Mouse (Mus musculus) limb, embryonic 15.5 days (tissue): Measurements from ENCODE around the gene Trim44. TPM values are rescaled to one million over a fixed set of nuclear protein-coding genes. Genes with fewer than 3 reads are reported as not detected.

Source experiments
- ATAC-seq: fragments of 200-750 bp; cut with Nextera tagmentation; 2 replicates; pipeline ENCODE4 v1.8.0; 2017; ENCODE audit warnings: low read depth, moderate TSS enrichment; ENCODE audit not compliant: insufficient number of reproducible peaks, low FRiP score, low TSS enrichment
- H3K27ac ChIP-seq: fragments of 300-500 bp; sonication (generic); 2 replicates; pipeline ENCODE4 v1.5.1; 2015; ENCODE audit warnings: moderate library complexity, mild to moderate bottlenecking, inconsistent platforms
- H3K27me3 ChIP-seq: fragments of 300-500 bp; sonication (generic); 2 replicates; pipeline ENCODE4 v1.6.1; 2015; ENCODE audit warnings: inconsistent platforms
- H3K36me3 ChIP-seq: fragments of 300-500 bp; sonication (generic); 2 replicates; pipeline ENCODE4 v1.6.1; 2015; ENCODE audit warnings: inconsistent platforms
- H3K4me1 ChIP-seq: fragments of 300-500 bp; sonication (generic); 2 replicates; pipeline ENCODE4 v1.6.1; 2015; ENCODE audit warnings: inconsistent platforms
- H3K4me2 ChIP-seq: fragments of 300-500 bp; sonication (generic); 2 replicates; pipeline ENCODE4 v1.6.1; 2015; ENCODE audit warnings: mild to moderate bottlenecking, inconsistent platforms
- H3K4me3 ChIP-seq: fragments of 300-500 bp; sonication (generic); 2 replicates; pipeline ENCODE4 v1.5.1; 2015; ENCODE audit warnings: mild to moderate bottlenecking, inconsistent platforms
- H3K9ac ChIP-seq: fragments of 300-500 bp; sonication (generic); 2 replicates; pipeline ENCODE4 v1.6.1; 2015; ENCODE audit warnings: inconsistent platforms
- H3K9me3 ChIP-seq: fragments of 300-500 bp; sonication (generic); 2 replicates; pipeline ENCODE4 v1.6.1; 2016; ENCODE audit warnings: inconsistent platforms
- WGBS: fragments of 180-500 bp; shearing (Covaris S2); methylation state at CpG from one replicate; pipeline ENCODE4 v1.1.7; 2015; 5-methylcytosine and 5-hydroxymethylcytosine counted together
- polyA plus RNA-seq: library from polyadenylated mRNA; unstranded; fragments of >200 nt; fragmentation: Nextera tagmentation; extraction: Ambion mirVana; gene quantifications from 2 replicates; pipeline ENCODE4 v1.2.1, GENCODE M21; 2015

Gene Trim44
- 21.8 and 27.7 TPM in 2 replicates for polyA plus RNA-seq

DNA sequence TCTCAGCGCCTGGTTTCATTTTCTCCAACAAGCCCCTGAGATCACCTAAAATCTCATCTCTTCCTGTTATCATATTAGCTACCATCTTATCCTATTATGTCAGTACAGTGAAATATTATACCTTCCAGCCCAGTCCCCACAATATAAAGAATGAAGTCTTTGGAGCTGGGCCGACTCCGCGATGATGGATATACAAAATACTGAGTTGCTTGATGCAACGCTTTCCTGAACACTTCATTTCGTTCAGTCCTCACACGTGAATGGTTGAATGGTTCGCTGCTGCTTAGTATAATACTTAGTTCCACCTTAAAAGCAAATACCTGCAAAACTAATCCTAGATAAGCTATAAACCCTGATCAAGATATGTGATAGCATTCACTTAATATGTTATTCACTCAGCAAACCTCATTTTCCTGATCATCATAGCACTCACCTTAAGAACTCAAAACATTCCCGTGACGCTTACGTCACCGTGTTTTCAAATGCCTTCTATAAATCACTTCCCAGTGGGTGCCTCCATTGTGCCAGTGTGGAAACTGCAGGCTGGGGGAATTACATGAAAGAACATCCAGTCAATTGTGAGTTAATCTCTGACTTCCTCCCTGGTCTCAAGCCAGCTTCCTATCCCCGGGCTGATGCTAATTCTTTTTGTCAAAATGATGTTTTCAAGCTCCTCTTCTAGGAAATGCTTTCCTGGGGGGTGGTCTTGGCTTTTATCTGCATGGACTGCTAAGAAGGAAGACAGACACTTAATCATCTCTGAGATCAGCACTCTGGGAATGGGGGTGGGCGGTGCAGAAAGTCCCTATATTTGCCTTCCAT, at the start of gene Trim44:
Gene Trim44 (minus strand): TSS at position 466 of the 822 bp plus-strand sequence.
- Histone ChIP-seq H3K4me2 (no peak within 1 kb of the TSS), H3K4me3 (no peak within 1 kb of the TSS), H3K36me3 (no peaks in the 10 kb centered on the region), H3K27me3 (no peaks in the 10 kb centered on the region), H3K27ac (no peak within 1 kb of the TSS), H3K4me1 (0 out of 2 replicates have a peak, but pooled peaks cover 6% of the 10 kb centered on the region), H3K9ac (no peak within 1 kb of the TSS), H3K9me3 (no peaks in the 10 kb centered on the region)
- ATAC-seq = no peak
- 24% methylated on average over 14 of the region's 14 CpGs for WGBS

DNA sequence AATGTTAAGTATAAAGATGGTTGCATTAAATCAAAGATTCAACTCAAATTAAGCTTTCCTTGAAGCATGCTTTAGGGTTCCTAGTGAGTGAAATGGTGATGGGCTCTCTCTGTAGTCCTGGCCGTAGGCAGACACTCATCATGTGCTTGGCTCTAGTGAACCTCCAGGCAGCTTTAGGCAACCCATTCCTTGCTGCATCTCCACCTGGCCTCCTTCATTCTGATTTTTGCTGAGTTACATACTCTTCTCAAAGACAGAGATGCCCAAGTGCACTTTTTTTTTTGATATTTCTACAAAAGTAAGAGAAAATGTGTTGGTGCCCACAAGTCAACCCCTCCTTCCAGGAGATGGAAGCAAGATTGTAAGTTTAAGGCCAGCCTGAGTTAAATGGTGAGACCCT, 47.5 kb upstream of the Trim44 start:
- H3K27me3 ChIP-seq = peaks cover 7% of the 10 kb centered on the region; the same call in 1 of the 2 replicates
- WGBS = 83% methylated on average over 1 of the region's 1 CpGs
- H3K4me1 ChIP-seq = peaks cover 20% of the 10 kb centered on the region
- H3K36me3 ChIP-seq = no peaks in the 10 kb centered on the region
- H3K27ac ChIP-seq = no peak overlapping the region
- H3K9ac ChIP-seq = no peak overlapping the region
- no peaks in the 10 kb centered on the region for H3K9me3 ChIP-seq
- H3K4me3 ChIP-seq = no peak overlapping the region
- H3K4me2 ChIP-seq = no peak overlapping the region
- ATAC-seq = no peak

DNA sequence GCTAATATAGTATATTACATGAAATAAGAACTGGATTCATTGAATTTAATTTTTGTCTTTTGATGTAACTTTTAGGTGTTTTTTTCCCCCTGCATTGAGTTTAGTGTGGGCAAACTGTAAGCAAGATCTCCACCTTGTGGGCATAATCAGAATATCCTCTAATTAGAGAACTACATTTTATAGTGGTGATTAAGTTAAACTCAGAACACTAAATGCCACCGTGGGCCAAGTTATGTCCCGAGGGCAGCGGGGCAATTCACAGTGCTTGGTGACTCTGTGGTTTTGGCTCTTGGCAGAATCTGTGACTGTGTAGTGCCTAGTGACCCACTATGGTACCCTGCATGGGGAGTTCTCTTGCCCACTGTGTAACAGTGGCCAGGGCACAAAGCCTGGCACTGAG, 45.8 kb upstream of the Trim44 start:
- Histone ChIP-seq H3K36me3 (no peaks in the 10 kb centered on the region), H3K9me3 (no peaks in the 10 kb centered on the region), H3K4me2 (no peak overlapping the region), H3K27me3 (peaks cover 5% of the 10 kb centered on the region; the same call in 1 of the 2 replicates), H3K4me1 (peaks cover 35% of the 10 kb centered on the region), H3K9ac (no peak overlapping the region), H3K27ac (no peak overlapping the region), H3K4me3 (no peak overlapping the region)
- 10% methylated on average over 3 of the region's 3 CpGs for WGBS
- no peak for ATAC-seq

DNA sequence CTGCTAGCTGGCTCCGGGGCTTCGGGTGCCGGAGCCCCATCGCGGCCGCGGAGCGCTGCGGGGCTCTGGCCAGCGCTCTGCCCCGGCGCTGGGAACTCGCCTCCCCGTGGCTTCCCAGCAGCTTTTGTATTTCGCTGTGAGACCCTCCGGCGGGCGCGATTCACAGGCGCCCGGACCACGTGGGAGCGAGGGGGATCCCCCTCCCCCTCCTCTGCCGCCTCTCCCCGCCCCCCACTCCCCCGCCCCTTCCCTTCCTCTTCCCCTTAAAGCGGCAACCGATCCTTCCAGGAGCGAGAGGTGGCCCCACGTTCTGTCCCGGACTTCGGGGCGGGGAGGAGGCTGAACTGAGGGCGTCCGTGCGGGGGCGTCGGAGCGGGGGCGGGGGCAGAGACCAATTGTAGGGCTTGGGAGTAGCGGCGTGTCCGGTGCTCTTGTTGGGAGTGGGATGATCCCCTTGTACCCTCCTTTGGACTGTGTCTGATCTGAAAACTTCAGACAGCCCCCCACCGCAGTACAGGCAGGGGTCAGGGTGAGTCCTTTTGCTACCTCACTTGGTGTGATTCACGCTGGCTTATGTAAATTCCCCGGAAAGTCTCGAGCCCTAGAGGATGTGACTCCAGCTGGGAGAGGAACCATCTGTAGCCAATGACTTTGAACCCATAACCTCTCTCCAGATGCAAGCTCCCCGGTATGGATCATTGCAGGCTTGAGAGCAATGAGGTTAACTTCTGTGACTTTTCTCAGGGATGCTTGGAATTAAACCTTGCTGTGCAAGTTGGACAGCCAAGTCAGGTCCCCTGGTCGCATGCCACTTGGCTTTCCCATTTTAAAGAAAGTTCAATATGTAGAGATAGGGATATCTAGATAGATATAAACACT, 44.3 kb upstream of the Trim44 start, which contains the start of gene Fjx1:
Gene Fjx1 (minus strand): TSS at position 829 of the 879 bp plus-strand sequence.
- peak; percentile 37 for ATAC-seq
- Histone ChIP-seq H3K4me1 (peaks cover 40% of the 10 kb centered on the region), H3K27ac (peak within 1 kb of the TSS; percentile 88), H3K4me3 (peak within 1 kb of the TSS; percentile 62), H3K4me2 (peak within 1 kb of the TSS; percentile 91), H3K27me3 (no peaks in the 10 kb centered on the region), H3K9ac (peak within 1 kb of the TSS; percentile 60), H3K36me3 (no peaks in the 10 kb centered on the region), H3K9me3 (no peaks in the 10 kb centered on the region)
- WGBS = under 1% methylated on average over 45 of the region's 49 CpGs

DNA sequence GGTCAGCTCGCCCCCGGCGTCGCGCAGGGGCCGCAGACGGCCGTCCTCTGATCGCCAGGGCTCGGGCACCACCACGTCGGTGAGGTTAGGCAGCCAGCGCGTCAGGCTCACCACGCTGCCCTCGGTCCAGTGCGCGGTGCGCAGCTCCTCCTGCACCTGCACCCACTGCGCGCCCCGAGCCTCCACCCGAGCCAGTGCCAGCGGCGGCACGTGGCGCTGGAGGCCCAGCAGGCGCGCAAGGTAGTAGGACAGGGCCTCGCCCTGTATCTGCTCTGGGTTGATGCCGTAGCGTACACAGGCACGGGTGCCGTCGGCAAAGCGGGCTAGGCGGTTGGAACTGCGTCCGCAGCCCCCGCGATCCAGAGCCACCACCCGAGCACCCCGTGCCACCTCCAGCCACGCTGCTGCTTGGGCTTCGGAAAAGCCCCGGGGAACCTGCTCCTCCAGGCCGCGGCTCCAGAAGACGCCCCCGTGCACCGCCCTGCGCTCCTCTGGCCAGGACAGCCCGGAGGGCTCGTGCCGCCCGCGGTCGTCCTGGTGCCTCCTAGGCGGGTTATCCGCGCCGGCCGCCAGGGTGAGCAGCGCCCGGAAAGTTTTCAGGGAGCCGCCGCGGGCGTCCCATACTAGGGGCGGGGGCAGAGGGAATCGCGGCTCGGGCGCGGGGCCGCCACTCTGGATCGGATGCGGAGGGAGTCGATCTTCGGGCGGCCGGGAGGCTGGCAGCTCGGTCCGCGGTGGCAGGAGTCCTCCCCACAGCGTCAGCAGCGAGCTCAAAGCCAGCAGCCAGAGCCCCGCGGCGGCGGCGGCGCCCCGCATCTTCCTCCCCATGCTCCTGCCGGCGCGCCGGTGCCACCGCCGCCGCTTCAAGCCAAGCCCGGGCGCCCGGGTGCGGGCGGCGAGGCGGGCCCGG, 43.4 kb upstream of the Trim44 start:
- H3K4me2 ChIP-seq = peak overlapping the region; percentile 91

DNA sequence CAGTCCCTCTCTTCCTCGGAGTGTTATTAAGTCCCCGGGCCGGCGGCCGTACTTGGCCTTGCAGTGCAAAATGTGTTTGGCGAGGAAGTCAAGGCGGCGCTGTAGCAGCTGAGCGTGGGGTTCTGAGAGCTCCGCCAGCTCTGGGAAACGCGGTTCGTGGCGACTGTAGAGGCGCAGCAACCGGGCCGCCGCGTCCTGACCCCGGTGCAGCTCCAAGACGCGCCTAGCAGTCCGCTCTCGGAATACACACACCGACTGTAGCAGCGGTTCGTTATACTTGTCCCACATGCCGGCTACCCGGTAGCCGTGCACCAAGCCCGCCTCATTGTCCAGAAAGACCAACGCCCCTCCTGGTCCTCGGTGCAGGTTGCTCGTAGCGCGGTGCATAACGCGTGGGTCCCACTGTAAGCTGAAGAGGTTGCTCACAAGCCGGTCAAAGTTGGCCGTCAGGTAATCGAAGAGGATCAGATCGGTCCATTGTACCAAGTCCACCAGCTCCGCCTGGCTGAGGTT, 42.7 kb upstream of the Trim44 start:
- Histone ChIP-seq H3K4me2 (peak overlapping the region; percentile 91), H3K4me1 (peaks cover 40% of the 10 kb centered on the region), H3K9me3 (no peaks in the 10 kb centered on the region), H3K27ac (peak overlapping the region; percentile 88), H3K36me3 (no peaks in the 10 kb centered on the region), H3K27me3 (no peaks in the 10 kb centered on the region), H3K9ac (peak overlapping the region; percentile 60), H3K4me3 (peak overlapping the region; percentile 62)
- 0 out of 2 replicates have a peak, but pooled peaks have one; percentile 37 for ATAC-seq
- WGBS = under 1% methylated on average over 43 of the region's 43 CpGs

More for the DNA sequence above, 43.4 kb upstream of the Trim44 start:
- no peaks in the 10 kb centered on the region for H3K9me3 ChIP-seq
- H3K4me1 ChIP-seq = peaks cover 40% of the 10 kb centered on the region
- peak overlapping the region; percentile 60 for H3K9ac ChIP-seq
- H3K27ac ChIP-seq = peak overlapping the region; percentile 88
- WGBS = under 1% methylated on average over 100 of the region's 109 CpGs
- H3K36me3 ChIP-seq = no peaks in the 10 kb centered on the region
- H3K27me3 ChIP-seq = no peaks in the 10 kb centered on the region
- peak overlapping the region; percentile 62 for H3K4me3 ChIP-seq
- ATAC-seq = peak; percentile 28; the same call in 1 of the 2 replicates

- Histone ChIP-seq H3K9ac (peak overlapping the region; percentile 60), H3K36me3 (no peaks in the 10 kb centered on the region), H3K27me3 (no peaks in the 10 kb centered on the region), H3K27ac (peak overlapping the region; percentile 88), H3K4me1 (peaks cover 40% of the 10 kb centered on the region), H3K4me3 (peak overlapping the region; percentile 62), H3K4me2 (peak overlapping the region; percentile 91), H3K9me3 (no peaks in the 10 kb centered on the region)
- WGBS = 1% methylated on average over 17 of the region's 17 CpGs
- ATAC-seq = no peak
These were observed 42.1 kb upstream of the Trim44 start for GRCm38 (mm10) chr2:102449630-102450247.

GRCm38 (mm10) chr2:102449056-102449455, 41.4 kb upstream of the Trim44 start:
- Histone ChIP-seq H3K4me3 (no peak overlapping the region), H3K4me1 (peaks cover 40% of the 10 kb centered on the region), H3K27me3 (no peaks in the 10 kb centered on the region), H3K4me2 (peak overlapping the region; percentile 91; the same call in 1 of the 2 replicates), H3K9ac (no peak overlapping the region), H3K27ac (peak overlapping the region; percentile 52), H3K36me3 (no peaks in the 10 kb centered on the region), H3K9me3 (no peaks in the 10 kb centered on the region)
- no peak for ATAC-seq
- WGBS = 28% methylated on average over 1 of the region's 1 CpGs

DNA sequence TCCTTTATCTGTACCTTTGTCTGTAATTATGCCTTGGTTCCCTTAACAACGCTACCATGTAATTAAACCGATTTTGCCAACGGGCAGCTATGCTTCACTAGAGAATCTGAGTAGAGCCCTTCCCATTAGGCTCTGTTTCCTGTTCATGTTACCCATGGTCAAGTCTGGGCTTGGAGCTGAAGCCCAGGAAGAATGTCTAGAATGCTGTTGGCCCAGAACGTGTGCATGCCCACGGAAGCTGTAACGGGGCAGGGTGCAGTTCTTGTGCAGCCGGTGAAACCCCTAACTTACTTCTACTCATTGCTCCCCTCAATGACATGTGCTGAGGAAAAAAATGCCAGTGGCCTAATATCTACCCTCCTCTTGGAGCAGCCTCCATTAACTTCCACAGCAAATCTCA, 40.2 kb upstream of the Trim44 start:
- ATAC-seq = no peak
- peaks cover 37% of the 10 kb centered on the region for H3K4me1 ChIP-seq
- no peaks in the 10 kb centered on the region for H3K36me3 ChIP-seq
- H3K27ac ChIP-seq = no peak overlapping the region
- H3K27me3 ChIP-seq = no peaks in the 10 kb centered on the region
- H3K9ac ChIP-seq = no peak overlapping the region
- no peak overlapping the region for H3K4me3 ChIP-seq
- no peak overlapping the region for H3K4me2 ChIP-seq
- H3K9me3 ChIP-seq = no peaks in the 10 kb centered on the region
- WGBS = 49% methylated on average over 7 of the region's 7 CpGs

- Histone ChIP-seq H3K4me2 (no peak overlapping the region), H3K27ac (no peak overlapping the region), H3K4me1 (peaks cover 31% of the 10 kb centered on the region), H3K9ac (no peak overlapping the region), H3K9me3 (no peaks in the 10 kb centered on the region), H3K4me3 (no peak overlapping the region), H3K27me3 (no peaks in the 10 kb centered on the region), H3K36me3 (no peaks in the 10 kb centered on the region)
- ATAC-seq = no peak
- 71% methylated on average over 4 of the region's 4 CpGs for whole genome bisulfite sequencing
These were observed 39.2 kb upstream of the Trim44 start for GRCm38 (mm10) chr2:102446851-102447250.
